Mouse (Mus musculus): ENCODE measurements around the gene Cyp4v3.
"Not testable (repeated sequence)": the region's sequence is repeated elsewhere in the genome, so short reads cannot be mapped to it uniquely, and the experiment has no call there.

Gene Cyp4v3

DNA sequence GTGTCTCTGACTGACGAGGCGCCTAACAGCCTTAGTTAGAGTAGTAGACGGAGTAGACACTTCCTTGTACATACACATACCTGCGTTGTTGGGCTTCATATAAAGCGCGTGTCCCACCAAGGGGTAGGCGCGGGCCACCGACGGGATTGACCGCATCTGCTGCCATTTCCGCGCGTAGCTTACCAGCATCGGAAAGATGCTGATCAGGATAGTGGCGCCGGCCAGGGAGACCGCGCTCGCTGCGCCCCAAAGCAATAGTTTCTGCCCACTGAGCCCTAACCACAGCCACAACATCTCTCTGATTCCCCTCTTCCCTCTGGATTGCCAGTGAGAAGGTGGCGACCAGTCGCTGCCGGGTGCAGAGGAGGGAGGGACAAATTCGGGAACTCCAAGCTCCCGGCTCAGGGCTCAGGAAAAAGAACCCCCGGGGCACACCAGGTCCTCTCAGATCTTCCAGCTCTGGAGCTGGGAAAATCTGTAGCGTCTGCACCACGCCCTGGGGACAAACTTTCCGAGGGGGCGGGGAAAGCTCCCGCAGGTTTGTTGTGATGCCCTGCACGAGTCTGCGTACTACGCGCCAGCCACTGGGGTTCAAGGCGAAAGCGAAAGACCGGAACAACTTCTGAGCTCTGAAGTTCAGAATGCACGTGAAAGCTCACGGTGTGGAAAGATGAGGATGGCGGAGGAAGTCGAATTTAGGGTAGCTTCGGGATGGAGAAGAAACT is at the start of gene Cyp4v3:
Gene Cyp4v3 (minus strand): TSS at position 532 of the 725 bp plus-strand sequence.
- DNase-seq (ENCODE audit: low spot score in 2 of 2): peak; percentile 47 to 72

DNA sequence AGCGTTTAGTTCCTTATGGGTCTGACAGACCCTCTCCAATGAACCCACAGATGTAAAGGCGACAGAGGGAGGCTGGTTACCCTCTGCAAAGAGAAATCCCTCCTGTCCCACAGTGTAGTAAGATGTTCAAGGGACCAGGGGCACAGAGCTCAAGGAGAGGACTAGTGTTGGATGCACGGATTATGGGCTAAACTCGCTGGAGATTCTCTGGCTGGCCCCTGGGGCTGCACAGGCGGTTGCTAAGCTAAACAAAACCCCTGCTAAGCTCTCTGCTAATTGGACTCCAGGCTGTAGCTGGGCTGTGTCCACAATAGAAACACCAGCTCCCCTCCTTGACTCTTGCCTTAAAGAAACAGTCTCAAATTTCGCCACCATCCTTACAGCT is 48.9 kb upstream of the Cyp4v3 start, which contains the start of gene Fam149a:
Gene Fam149a (minus strand): TSS at position 329 of the 385 bp plus-strand sequence.
- no peak for DNase-seq (ENCODE audit: low spot score in 2 of 2)

DNA sequence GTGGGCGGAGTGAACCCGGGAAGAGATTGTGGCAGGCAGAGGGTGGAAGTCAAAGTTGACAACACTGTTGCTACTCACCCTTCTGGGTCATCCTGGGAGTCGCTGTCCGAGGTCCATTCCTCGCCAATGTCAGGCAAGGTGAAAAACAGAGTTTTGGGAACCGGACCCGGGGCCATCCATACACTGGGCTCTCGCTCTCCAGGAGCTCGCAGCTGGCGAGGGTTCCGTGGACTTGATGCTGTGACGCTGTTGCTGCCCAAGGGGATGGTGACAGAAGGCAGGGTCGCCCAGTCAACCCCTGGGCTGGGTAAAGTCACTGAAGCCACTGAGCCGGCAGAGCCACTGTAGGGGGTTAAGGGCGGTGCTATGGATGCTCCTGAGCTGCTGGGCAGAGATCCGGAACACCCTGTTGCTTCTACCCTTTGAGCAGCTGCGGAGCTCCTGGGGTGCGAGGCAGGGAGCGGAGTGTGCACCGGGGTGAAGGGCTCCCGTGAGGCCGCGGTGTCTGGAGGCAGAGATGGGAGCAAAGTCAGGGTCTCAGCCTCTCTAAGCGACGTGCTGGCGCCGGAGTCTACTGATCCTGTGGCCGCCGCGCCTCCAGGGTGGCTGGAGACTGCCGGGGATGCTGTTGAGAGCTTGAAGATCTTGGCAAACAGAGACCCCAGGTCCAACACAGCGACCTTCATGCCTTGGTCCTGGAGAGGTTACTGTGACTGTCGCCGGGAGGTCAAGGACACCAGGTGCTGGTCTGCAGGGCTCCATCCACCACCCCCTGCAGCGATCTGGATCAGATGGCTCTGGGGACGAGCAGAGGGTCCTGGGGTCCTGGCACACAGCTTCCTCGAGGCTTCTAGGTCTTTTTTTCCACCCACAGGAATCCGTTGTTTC is 48.3 kb upstream of the Cyp4v3 start:
- DNase-seq (ENCODE audit: low spot score in 2 of 2): no peak

DNA sequence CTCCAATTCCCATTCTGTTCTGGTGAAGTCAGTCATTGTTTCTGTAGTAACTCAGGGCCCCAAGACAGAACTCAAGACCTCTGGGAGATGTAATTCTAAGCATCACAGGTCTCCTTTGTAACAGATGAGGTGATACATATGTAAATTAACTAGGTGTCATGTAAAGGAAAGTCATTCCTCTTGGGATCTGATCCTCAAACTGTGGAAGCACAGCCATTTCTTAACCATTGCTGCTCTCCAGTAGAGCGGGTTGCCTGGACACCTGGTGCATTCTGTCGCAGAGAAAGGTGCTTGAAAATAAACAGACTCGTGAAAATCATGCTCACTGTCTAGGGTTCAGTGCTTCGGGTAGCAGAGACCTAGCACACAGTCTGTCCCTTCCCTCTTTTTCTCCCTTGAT is 47.6 kb upstream of the Cyp4v3 start:
- DNase-seq (ENCODE audit: low spot score in 2 of 2): no peak

DNA sequence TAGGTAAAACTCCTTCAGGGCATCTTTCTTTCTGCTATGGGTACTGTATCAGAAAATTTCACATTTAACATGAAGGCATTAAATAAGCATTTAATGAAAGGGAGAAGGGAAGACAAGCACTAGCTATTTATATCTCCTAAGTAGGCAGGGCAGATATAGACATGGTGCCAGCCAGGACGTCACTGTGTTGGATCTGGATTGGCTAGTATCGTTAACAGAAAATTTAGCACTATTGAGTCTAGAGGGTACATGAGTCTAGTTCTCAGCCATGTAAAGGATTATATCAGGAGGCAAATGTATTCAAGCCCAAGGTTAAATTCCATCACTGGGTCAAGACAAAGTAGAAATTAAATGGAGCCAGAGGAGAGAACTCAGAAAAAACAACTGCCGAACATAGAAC is 41.1 kb upstream of the Cyp4v3 start:
- DNase-seq (ENCODE audit: low spot score in 2 of 2): no peak

DNA sequence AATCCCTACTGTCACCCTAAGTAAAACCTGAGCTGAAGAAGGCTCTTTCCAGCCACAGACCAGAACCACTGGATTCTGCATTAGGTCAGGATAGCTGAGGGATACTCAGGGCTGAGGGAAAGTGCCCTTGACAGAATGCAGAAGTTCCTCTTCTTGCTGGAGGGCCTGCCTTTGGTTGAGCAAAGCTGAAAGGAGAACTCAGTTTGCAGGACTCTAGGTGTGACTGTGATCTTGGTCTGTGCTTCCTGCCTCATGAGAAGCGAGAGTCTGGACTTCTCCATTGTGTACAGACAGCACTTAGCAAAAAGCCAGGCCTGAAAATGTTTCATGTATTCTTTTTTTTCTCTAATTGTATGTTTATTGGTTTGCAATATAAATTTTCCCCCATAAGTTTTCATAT is 34.1 kb upstream of the Cyp4v3 start:
- no peak for DNase-seq (ENCODE audit: low spot score in 2 of 2)

DNA sequence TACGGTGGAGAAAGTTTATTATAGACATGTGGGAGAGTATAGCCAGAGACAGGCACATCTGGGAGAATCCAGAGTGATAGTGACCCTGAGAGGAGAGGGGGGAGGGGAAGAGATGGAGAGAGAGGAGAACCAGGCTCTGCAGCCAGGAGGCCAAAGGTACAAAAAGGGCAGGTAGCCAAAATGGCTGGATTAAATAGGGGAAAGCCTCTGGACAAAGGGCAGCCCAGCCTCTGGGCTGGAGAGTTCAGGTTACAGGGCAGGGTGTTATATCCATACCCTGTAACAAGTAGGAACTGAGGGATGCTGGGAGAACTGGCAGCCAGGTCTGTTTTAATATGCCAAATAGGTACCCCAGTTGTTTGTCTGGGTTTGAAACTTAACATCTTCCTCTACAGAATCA is 30.2 kb upstream of the Cyp4v3 start:
- no peak for DNase-seq (ENCODE audit: low spot score in 2 of 2)

DNA sequence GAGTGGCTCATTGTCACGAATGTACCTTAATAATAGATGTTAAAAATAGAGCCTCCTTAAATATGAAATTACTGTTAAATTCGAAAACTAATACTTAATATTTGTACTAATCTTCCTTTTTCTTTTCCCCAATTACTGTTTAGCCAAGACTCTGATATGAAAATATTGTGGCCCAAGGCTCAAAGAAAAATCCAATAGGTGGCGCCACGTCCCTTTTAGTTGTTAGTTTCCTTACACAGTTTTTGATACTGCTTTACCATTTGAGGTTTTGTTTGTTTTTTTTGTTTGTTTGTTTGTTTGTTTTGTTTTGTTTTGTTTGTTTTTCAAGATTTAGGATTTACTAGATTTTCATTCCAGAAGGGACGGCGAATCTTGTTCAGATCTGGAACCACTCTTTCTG is 29.3 kb upstream of the Cyp4v3 start:
- no peak for DNase-seq (ENCODE audit: low spot score in 2 of 2)

DNA sequence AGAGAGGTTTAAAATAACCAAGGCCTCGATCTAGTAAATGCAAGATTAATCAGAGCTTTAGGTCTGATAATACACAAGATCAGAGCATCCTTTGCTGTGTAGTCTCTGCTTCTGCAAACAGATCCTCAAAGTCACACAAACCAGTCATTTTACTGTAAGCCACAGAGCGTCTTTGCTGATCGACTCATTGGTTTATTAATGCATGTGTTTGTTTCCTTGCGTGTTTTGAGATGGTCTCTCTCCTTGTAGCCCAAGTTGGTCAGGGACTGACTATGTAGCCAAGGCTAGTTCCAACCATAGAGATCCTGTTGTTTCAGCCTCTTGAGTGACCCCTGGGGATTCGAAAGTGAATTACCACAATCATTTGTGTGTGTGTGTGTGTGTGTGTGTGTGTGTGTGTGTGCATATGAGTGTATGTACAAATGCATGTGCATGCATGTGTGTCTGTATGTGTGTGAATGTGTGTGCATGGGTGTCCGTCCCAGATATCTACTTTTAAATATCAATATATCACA is 26.1 kb upstream of the Cyp4v3 start:
- no peak for DNase-seq (ENCODE audit: low spot score in 2 of 2)

DNA sequence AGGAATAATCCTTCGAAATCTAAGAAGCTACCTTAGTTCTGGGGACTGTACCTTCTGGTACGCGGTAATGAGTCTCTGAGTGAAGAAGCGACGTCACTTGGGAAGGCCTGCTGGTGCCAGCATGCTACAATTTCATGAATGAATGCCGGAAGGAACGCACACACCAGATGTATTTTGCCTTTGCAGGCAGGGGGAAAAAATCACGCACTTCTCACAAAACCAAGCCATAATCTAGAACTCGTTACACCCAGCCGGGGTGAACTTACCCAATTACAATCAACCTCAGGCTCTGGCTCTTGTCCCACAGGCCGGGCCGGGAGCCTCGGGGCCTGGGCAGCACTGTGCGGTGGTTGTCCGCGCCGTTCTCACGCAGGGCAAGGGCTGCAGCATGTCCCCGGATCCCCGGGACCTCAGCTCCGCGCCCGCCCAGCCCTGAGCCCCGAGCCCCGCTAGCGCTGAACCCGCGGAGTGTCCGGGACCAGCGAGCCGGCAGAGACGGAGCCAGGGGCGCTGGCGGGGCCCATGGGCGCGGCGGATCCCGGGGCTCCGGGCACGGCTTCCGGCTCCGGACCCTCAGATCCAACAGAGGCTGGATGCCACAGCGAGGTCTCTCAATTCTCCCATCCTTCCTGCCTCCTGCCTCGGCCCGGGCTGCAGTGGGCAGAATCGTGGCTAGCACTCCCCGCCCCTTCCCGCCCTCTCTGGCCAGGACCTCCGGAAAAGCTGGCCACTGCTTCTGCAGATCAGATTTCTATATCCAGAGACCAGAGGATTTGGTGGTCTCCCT is 25.3 kb upstream of the Cyp4v3 start:
- DNase-seq (ENCODE audit: low spot score in 2 of 2): no peak

DNA sequence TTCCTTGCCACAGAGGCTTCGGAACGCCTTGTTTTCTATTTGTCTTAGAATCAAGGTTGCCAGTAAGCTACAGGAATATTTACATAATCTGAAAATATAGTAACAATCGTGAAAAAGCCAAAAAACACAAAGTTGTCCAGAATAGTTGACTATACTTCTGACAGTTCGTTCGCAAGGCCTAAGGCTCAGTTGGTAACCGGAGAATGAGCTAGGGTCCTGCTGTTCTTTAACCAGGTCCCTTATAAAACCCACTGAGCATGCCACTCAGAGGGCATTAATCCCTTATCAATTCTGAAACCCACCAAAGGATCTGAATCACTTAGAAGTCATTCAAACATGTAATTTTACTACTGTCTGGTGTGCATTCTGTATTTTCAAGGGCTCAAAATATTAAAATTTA is 22.8 kb upstream of the Cyp4v3 start:
- no peak for DNase-seq (ENCODE audit: low spot score in 2 of 2)

DNA sequence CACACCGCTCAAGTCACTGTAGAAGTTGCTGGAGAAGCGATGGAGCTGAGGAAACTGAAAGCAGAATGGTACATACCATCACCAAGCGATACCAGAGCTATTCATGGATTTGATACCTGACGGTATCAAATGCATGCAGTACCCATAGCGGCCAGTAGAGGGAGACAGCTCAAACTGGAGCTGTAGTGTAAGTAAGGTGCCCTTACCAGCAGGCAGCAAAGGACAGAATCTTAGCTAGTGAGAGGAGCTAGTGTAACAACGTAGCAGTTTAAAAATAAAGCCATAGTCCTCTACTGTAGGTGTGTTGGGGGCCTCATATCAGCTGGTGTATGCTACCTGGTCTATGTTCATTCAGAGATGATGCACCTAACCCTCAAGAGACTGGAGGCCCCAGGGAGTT is 12.0 kb upstream of the Cyp4v3 start:
- peak; percentile 27 to 74 for DNase-seq (ENCODE audit: low spot score in 2 of 2)

DNA sequence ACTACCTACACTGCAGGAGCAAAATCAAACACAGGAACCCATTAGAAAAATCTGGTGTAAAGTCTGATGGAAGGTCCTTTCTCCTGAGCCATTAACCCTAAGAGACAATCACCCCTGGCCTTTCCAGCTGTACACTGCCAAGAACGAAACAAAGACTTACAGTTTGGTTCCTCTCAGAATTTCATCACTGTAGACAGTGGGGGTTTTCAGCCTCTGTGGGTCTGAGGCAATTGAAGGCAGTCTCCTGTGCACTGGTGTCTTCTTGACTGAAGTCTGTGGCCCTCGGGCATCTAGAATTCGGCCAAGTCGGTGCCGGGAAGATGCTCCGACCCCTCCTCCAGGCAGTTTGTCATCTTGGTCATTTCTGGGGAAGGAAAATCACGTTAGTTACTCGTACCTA is 11.3 kb upstream of the Cyp4v3 start:
- DNase-seq (ENCODE audit: low spot score in 2 of 2): no peak

DNA sequence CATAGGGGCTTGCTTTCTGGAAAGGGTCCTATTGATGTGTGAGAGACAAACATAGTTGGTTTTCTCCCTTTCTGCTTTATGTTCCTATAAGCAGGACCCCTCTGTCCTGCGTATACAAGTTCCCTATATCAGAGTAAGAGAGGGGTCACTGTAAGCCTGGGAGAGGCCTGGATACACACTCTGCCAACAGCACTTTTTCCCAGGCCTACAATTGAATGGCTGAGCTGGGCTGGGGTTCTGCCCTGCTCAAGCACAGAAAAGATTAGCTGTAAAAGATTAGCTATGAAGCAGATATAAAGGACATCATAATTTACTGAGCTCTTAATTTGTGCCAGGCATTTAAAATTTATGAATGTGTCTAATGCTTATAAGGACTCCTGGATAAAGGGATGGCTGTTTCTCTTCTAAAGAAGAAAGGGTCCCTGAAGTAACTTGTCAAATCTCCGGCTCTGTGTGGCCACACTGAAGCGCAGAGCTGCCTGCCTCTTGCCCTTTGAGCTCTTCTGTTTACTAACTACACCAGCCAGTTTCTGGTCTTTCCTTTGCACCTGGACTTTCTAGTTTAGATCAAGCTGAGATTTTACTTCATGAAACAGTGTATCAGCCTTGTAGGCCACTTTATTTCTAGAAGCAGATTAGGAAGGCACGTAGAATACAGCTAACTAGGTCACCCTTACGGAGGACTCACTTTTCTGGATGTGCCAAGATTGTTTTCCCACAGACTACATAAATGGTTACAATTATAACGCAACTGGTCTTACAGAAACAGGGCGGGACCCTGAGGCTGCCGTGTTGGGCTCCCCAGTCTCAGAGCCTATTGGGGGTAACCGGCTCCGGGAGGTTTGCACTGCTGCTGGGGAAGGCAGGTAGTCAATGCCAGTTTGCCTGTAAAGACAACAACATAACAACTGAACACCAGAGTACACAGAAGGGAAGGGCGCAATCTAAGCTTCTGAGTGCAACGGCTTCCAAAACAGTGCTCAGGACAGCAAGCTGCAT is 8.9 kb upstream of the Cyp4v3 start:
- no peak for DNase-seq (ENCODE audit: low spot score in 2 of 2)

DNA sequence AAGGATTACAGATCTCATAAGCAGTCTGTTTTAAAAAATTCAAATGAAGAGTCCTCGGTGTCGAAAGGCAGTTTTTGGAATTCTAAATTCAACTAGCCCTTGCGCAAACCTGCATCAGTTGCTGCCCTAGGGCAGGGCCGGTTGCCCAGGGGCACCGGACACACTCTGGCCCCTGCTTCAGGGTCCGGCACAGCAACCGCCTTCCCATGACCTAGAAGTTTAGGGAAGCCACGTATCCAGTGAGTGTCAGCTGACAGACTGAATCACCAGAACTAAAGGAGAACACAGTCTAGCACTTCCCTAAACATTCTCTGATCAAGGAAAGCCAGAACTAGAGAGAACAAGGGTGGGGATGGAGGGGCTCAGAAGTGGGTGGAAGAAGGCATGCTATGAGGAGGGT is 477 bp upstream of the Cyp4v3 start:
- no peak for DNase-seq (ENCODE audit: low spot score in 2 of 2)

DNA sequence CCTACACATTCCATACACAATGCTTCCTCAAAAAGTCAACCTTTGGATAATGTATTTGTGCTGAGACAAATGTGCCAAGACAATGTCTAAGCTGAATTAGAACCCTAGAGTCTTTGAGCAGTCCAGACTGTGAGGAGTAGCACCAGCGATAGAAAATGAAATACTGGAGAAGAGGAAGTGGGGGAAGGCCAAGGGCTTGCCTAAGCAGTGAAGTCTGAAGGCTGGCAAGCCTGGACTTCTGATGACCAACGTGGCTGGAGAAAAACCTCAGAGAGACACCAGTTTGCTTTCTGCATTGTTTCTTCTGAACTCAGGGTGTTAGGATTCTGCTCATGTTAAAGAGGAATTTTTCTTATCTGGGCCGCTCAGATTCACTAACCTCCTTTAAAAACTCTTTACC is 2.2 kb downstream of the Cyp4v3 start:
- DNase-seq (ENCODE audit: low spot score in 2 of 2): no peak

DNA sequence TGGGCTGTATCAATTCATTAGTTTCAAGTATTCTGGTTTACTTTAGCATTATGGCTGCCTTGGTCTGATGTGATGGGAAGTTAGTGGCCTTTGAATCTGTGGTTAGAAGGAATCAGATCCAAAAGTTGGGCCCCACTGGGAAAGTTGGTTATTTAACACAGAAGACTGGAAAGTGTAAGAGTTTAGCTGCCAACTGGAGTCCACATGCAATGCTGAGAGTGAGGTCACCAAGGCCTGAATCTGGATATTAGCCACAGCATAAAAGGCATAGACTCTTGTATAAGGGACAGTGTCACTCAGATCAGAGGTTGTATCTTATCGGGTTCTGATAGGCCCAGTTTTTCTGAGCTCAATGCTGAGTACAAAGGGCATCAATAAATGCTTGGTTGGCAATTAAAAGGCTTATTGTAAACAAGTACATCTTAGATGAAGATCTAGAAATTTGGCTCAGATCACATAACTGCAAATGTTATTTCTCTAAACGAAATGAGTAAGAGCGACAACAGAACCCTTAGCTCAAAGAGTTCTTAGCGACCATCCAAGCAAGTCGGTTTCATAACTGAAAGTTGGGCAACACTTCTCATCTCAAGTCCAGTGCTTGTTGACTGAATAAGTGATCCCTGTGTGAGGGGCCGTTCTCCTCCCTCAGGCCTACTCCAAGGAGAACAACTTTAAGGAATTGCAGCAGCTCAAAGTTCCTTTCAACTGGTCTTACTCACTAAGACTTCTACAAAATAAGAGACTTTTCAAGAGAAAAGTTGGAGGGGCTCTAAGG is 3.6 kb downstream of the Cyp4v3 start:
- no peak for DNase-seq (ENCODE audit: low spot score in 2 of 2)

DNA sequence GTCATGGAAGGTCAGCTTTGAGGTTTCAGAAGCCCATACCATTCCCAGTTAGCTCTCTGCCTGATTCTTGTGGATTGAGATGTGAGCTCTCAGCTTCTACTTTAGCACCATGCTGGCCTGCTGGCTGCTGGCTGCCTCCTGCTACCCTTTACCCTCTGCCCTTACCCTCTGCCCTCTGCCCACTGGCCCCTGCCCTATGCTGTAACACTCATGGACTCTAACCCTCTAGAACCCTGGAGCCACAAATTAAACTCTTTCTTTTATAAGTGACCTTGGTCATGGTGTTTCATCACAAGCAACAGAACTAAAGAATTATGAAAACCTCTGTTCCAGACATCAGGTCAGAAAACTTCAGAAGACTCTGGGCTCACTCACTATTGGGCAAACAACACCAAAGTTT is 5.9 kb downstream of the Cyp4v3 start:
- DNase-seq (ENCODE audit: low spot score in 2 of 2): not testable (repeated sequence)

DNA sequence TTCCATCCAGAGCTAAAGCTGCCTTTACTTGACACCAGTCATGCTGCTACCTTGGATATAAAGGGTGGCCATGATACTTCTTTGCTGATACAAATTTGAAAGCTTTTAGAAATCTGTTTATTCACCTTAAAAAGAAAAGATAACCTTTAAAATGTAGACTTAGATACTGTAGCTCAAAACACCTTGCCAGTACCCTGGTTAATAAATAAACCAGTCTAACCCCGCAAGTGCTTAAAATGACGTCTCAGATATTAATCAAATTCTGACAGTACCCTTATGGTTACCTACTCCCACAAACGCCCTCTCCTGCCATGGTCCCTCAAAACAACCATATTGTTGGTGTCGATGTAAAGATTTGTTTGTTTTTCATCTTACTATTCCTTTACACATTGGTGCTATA is 8.9 kb downstream of the Cyp4v3 start:
- no peak for DNase-seq (ENCODE audit: low spot score in 2 of 2)

DNA sequence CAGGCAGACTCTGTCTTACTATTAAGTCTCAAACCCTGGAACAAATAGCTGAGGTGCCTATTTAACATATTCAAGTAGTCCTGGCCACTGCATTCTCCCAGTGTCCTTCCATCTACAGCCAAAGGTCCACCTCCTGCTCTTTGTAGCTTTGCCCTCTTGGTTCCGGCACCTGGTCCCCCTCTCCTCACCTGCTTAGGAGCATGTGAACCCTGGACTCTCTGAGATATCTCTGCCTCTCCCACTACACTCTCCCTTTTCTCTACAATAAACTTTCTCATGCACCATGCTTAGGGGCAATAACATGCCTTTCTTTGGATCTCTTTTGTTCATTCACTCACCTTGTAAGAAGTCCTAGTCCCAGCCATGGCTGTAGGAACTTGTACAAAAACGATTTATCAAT is 11.7 kb downstream of the Cyp4v3 start:
- DNase-seq (ENCODE audit: low spot score in 2 of 2): no peak
